Mouse (Mus musculus) lung, postnatal 10 days (tissue): ENCODE results near the gene Srebf1.

Experiments
- DNase-seq: peaks from one replicate; pipeline ENCODE4 v3.0.0; 2021

Srebf1 gene

GRCm38 (mm10) chr11:60222469-60223236, at the start of gene Srebf1:
Srebf1 (minus strand) TSS chr11:60222581.
- peak; percentile 93 for DNase-seq

DNA sequence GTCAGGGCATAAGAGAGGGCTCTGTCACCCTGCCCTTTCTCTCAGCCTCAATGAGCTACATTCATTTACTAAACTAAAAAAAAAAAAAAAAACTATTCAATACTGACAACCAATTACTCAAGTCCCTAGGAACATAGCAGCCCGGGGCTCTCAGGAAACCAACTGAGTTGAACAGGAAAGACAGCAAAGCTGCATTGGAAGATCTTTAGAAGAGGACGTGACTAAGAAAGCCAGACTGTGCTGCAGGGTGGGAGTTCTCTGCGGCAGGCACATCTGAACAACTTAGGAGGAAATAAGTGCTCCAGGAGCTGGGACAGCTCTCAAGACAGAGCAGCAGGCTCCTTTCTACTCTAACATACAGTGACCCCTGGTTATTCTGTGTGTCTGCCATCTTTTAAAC, 46.2 kb upstream of the Srebf1 start:
- DNase-seq, result no peak

DNA sequence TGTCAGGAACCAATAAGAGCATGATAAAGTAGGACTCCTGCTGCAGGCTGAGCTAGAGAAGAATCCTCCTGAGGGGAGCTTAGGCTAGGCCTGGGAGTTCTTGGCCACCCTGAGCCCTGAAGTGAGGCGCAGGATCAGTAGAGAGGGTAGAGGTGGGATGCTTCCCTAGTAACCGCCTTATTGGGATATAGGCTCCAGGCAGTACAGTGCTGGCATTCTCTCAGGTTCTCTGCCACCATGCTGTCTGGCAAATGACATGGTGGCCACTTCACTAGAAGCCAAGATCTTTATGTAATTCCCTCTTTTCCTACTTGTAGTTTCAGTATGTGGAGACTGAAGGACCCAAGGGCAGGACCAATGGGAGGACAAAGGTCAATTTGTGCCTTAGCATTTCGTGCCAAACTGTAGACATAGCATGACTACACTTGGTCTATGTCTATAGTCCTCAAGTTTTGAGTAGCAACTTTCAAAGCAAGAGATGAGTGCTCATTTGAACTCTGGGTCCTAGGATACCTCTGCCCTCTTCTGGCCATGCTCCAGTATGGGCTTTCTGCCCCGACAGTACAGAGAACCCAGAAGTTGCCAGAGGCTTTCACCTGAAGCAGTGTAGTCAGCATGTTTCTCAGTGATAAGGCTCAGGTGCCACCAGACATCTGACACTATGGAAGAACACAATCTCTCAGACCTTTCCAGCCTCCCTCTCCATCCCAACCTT, 43.0 kb upstream of the Srebf1 start:
- DNase-seq, result no peak

- DNase-seq, result no peak
Observed at GRCm38 (mm10) chr11:60264651-60265050, 42.3 kb upstream of the Srebf1 start.

DNA sequence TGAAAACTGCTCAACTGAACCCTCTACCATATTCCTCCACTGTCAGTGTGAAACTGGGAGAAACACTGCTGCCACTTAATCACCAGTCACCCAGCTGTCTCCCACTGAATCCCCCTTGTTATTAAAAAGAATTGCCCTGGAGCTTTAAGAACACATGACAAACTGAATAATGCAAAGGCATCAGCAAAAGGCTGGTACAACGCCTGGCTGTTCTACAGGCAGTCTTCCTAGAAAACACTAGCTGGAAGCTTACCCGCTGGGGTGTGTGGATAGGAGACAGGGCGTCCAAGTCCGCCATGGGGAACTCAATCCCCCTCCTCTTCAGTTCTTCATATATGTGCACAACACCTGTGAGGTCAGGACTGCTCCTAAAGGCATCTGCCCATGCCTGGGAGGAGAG, 40.0 kb upstream of the Srebf1 start:
- DNase-seq, result no peak

GRCm38 (mm10) chr11:60260743-60261142, 38.4 kb upstream of the Srebf1 start:
- DNase-seq, result no peak

- DNase-seq, result no peak
Observed at GRCm38 (mm10) chr11:60257696-60258095, 35.3 kb upstream of the Srebf1 start.

GRCm38 (mm10) chr11:60256713-60257112, 34.3 kb upstream of the Srebf1 start:
- no peak for DNase-seq

- DNase-seq, result peak; percentile 52
Observed at GRCm38 (mm10) chr11:60256176-60256681, 33.8 kb upstream of the Srebf1 start.

GRCm38 (mm10) chr11:60255639-60256038, 33.3 kb upstream of the Srebf1 start:
- DNase-seq, result no peak

DNA sequence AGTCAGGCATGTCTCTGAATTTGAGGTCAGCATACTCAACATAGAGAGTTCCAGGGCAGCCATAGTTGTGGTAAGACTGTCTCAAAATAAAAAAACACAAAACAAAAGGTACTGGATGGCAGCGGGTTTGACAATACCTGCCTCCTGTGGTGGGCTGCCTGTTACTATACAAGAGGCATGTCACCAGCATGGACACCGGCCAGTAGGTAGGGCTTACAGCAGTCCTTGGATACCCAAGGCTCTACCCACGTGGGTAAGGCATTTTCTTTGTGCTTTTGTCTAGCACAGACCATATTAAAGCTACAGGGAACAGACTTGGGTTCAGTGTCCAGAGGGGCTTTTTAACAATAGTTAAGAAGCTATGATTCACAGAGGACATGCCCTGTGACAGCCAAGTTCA, 32.8 kb upstream of the Srebf1 start:
- DNase-seq, result no peak

GRCm38 (mm10) chr11:60254308-60254707, 31.9 kb upstream of the Srebf1 start:
- no peak for DNase-seq

DNA sequence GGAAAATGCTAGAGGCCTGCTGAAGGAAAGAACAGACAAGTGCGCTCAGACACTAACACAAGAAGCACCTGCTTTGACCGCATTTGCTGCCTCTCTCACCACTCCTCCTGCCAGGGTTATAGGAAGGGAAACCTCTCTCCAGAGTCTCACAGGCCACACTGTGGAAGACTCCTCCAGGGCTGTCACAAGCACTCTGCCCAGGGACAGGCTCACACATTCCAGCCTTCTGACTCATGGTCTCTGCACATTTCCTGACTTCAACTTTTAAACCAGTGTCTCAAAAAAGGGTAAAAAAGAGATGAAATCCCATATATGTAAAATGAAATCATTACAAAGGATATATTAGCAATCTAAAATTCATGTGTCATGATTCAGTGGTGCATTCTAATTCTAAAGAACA, 31.2 kb upstream of the Srebf1 start:
- peak; percentile 52 for DNase-seq

GRCm38 (mm10) chr11:60250971-60251643, 28.7 kb upstream of the Srebf1 start:
- peak; percentile 83 for DNase-seq

DNA sequence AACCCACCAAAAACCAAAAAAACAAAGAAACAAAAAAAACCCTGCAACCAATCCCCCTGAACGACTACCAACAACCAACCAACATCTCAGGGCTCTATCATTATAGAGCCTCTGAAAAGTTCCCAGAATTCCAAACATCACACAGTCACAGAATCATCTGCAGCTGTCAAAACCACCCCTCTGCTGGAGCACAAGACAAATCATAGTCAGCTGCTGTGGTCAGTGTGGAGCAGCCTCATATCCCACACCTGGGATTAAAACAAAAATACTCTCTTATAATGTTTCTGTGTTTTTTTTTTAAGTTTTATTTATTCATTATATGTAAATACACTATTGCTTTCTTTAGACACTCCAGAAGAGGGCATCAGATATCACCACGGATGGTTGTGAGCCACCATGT, 27.5 kb upstream of the Srebf1 start:
- DNase-seq, result no peak

- peak; percentile 29 for DNase-seq
Observed at GRCm38 (mm10) chr11:60248596-60249404, 26.4 kb upstream of the Srebf1 start.

GRCm38 (mm10) chr11:60247753-60248550, 25.6 kb upstream of the Srebf1 start:
- peak; percentile 55 for DNase-seq

- no peak for DNase-seq
Observed at GRCm38 (mm10) chr11:60246077-60246476, 23.7 kb upstream of the Srebf1 start.

DNA sequence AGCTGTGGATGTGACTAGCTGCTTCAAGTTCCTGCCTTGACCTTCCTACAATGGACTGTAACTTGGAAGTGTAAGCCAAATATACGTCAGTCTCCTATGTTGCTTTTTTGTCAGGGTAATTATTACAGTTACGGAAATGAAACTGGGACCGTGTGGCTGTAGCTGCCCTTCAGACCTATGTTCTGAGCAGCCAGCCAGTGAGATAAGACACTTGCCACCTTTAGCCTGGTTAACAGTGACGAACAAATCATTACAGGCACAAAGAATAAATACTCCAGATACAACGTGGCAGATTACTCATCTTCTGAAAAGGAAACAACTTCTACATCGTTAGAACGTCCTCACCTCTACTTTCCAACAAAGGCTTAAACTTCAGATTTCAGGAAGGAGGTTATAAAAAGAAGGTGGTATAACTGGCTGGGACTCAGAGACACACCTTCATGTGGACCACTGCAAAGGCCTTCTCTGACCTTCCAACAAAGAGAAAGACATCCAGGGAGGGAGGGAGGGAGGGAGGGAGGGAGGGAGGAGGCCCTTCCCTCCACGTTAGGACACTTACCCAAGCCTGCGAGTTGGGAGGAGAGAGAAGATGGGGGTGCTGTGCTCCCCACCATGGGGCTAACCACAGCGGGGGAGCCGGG, 22.2 kb upstream of the Srebf1 start:
- no peak for DNase-seq

DNA sequence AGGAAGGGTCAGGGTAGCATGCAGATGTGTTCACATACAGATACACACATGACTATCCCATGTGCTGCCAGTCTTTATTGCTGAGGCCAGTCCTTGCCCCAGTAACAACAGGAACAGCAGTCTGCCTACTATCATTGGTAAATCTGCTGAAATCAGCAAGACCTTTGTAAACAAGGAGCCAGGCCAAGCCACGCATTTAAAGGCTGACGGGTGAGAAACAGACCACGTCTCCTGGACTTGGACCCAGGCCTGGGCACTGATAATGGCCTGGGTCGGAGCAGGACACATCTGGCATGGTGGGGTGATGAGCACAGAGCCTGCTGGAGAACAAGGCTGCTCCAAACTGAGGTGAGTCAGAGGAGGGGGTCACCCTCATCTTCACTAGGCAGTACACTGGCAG, 18.1 kb upstream of the Srebf1 start:
- DNase-seq, result no peak

GRCm38 (mm10) chr11:60235351-60235750, 13.0 kb upstream of the Srebf1 start:
- DNase-seq, result no peak
